Mouse (Mus musculus): Measurements from ENCODE around the gene Cyp39a1. TPM values are rescaled to one million over a fixed set of nuclear protein-coding genes. Genes with fewer than 3 reads are reported as not detected.

The Cyp39a1 gene
- total RNA-seq, 2 experiments from 2014 or later = 6.7 TPM

GRCm38 (mm10) chr17:43677317-43677716 lies 10.1 kb downstream of the Cyp39a1 start:
- DNase-seq = no peak
- intact Hi-C loops (cut with DNase I) = no loop called here

GRCm38 (mm10) chr17:43684086-43684485 lies 16.9 kb downstream of the Cyp39a1 start:
- intact Hi-C loops (cut with DNase I) = no loop called here
- no peak for DNase-seq

- no peak for DNase-seq
- intact Hi-C loops (cut with DNase I) = no loop called here
Measured at GRCm38 (mm10) chr17:43684638-43685037, 17.4 kb downstream of the Cyp39a1 start.

- no peak for DNase-seq
- intact Hi-C loops (cut with DNase I) = no loop called here
Measured at GRCm38 (mm10) chr17:43689591-43689990, 22.4 kb downstream of the Cyp39a1 start.

GRCm38 (mm10) chr17:43698997-43699649 lies 31.9 kb downstream of the Cyp39a1 start:
- intact Hi-C loops (cut with DNase I) = loop anchor here (1.0 to 5.0 kb wide), 2 partner anchors 170 to 433 kb away; no protein-coding TSS in a partner anchor
- peak; percentile 76 to 84 for DNase-seq

- intact Hi-C loops (cut with DNase I) = loop anchor here (2.0 to 5.0 kb wide), 2 partner anchors 100 to 336 kb away; partner anchors contain the start of gene Rcan2
- DNase-seq = peak; percentile 71 to 79
Measured at GRCm38 (mm10) chr17:43701060-43701459, 33.8 kb downstream of the Cyp39a1 start.

GRCm38 (mm10) chr17:43704216-43704930 lies 37.1 kb downstream of the Cyp39a1 start:
- intact Hi-C loops (cut with DNase I) = loop anchor here (5.0 kb wide), 1 partner anchor 333 kb away; no protein-coding TSS in a partner anchor

GRCm38 (mm10) chr17:43706749-43707148 lies 39.5 kb downstream of the Cyp39a1 start:
- no peak for DNase-seq
- intact Hi-C loops (cut with DNase I) = no loop called here

More at GRCm38 (mm10) chr17:43704216-43704930, 37.1 kb downstream of the Cyp39a1 start:
- DNase-seq = no peak

GRCm38 (mm10) chr17:43707254-43707653 lies 40.0 kb downstream of the Cyp39a1 start:
- intact Hi-C loops (cut with DNase I) = no loop called here
- DNase-seq = peak; percentile 50 to 52

GRCm38 (mm10) chr17:43711557-43712352 lies 44.5 kb downstream of the Cyp39a1 start:
- intact Hi-C loops (cut with DNase I) = loop anchor here (5.0 kb wide), 1 partner anchor 36 kb away; no protein-coding TSS in a partner anchor
- DNase-seq = no peak

GRCm38 (mm10) chr17:43714191-43714590 lies 47.0 kb downstream of the Cyp39a1 start:
- no peak for DNase-seq
- intact Hi-C loops (cut with DNase I) = loop anchor here (5.0 kb wide), 1 partner anchor 33 kb away; no protein-coding TSS in a partner anchor

GRCm38 (mm10) chr17:43716601-43717000 lies 49.4 kb downstream of the Cyp39a1 start:
- intact Hi-C loops (cut with DNase I) = no loop called here
- DNase-seq = no peak

- DNase-seq = no peak
- intact Hi-C loops (cut with DNase I) = no loop called here
Measured at GRCm38 (mm10) chr17:43719401-43719800, 52.2 kb downstream of the Cyp39a1 start.

GRCm38 (mm10) chr17:43724480-43724879 lies 57.3 kb downstream of the Cyp39a1 start:
- DNase-seq = no peak
- intact Hi-C loops (cut with DNase I) = no loop called here

GRCm38 (mm10) chr17:43731327-43731726 lies 64.1 kb downstream of the Cyp39a1 start:
- no peak for DNase-seq
- intact Hi-C loops (cut with DNase I) = no loop called here

GRCm38 (mm10) chr17:43731976-43732375 lies 64.8 kb downstream of the Cyp39a1 start:
- intact Hi-C loops (cut with DNase I) = no loop called here

GRCm38 (mm10) chr17:43734252-43734651 lies 67.0 kb downstream of the Cyp39a1 start:
- no peak for DNase-seq
- intact Hi-C loops (cut with DNase I) = no loop called here

More at GRCm38 (mm10) chr17:43731976-43732375, 64.8 kb downstream of the Cyp39a1 start:
- DNase-seq = no peak

- intact Hi-C loops (cut with DNase I) = no loop called here
- no peak for DNase-seq
Measured at GRCm38 (mm10) chr17:43743933-43744332, 76.7 kb downstream of the Cyp39a1 start.

GRCm38 (mm10) chr17:43744425-43744824 lies 77.2 kb downstream of the Cyp39a1 start:
- intact Hi-C loops (cut with DNase I) = no loop called here
- peak; percentile 16 to 24 for DNase-seq

GRCm38 (mm10) chr17:43751146-43751545 lies 83.9 kb downstream of the Cyp39a1 start:
- intact Hi-C loops (cut with DNase I) = no loop called here
- no peak for DNase-seq

GRCm38 (mm10) chr17:43752811-43753210 lies 85.6 kb downstream of the Cyp39a1 start:
- intact Hi-C loops (cut with DNase I) = no loop called here
- no peak for DNase-seq

Measured in heart, postnatal 36 days (tissue).